Mouse (Mus musculus): Measurements from ENCODE around the gene Kcnab1. TPM values are rescaled to one million over a fixed set of nuclear protein-coding genes. Genes with fewer than 3 reads are reported as not detected.

The Kcnab1 gene
- total RNA-seq, 2 experiments from 2014 or later: 0.21 TPM; not detected in 1

GRCm38 (mm10) chr3:65405781-65406180, 296.6 kb downstream of the Kcnab1 start:
- ATAC-seq (replicated peaks; ENCODE audit: poor library complexity, severe bottlenecking): no peak

DNA sequence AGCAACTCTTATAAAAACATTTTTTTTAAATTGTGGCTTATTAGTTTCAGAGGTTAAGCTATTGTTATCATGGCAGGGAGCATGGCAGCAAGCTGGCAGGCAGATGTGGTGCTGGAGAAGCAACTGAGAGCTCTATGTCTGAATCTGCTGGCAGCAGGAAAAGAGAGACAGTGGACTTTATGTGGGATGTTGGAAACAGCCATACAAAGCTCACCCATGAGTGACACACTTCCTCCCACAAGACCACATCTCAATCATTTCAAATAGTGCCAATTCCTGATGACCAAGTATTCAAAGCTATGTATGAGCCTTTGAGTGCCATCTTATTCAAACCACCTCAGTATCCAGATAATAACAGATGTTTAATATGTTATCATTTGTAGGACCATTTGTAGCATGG, 298.7 kb downstream of the Kcnab1 start:
- no peak for ATAC-seq (replicated peaks; ENCODE audit: poor library complexity, severe bottlenecking)

DNA sequence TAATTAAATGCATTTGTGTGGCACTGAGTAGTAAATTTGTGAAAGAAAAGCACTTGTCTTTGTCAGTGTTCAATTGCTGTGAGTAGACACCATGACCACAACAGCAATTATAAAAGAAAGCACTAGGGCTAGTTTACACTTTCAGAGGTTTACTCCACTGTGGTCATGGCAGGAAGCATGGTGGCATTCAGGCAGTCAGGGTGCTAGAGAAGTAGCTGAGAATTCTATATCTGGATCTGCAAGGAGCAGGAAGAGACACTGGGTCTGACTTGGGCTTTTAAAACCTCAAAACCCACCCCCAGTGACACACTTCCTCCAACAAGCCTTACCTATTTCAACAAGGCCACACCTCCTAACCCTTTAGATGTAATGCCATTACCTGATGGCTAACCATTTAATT, 307.4 kb downstream of the Kcnab1 start:
- ATAC-seq (replicated peaks; ENCODE audit: poor library complexity, severe bottlenecking): peak; percentile 39

GRCm38 (mm10) chr3:65417913-65418594, 308.9 kb downstream of the Kcnab1 start:
- ATAC-seq (replicated peaks; ENCODE audit: poor library complexity, severe bottlenecking): peak; percentile 90

GRCm38 (mm10) chr3:65419706-65420105, 310.5 kb downstream of the Kcnab1 start:
- no peak for ATAC-seq (replicated peaks; ENCODE audit: poor library complexity, severe bottlenecking)
